Mouse (Mus musculus) limb, embryonic 13.5 days (tissue): ENCODE data around the gene Prr22. TPM values are rescaled to one million over a fixed set of nuclear protein-coding genes. Genes with fewer than 3 reads are reported as not detected.
A peak's percentile ranks its signal among the peaks of the same experiment; 100 is the strongest.

Experiments used
- ATAC-seq: fragments of 200-750 bp; cut with Nextera tagmentation; 2 replicates; pipeline ENCODE4 v1.8.0; 2017; ENCODE audit warnings: low read depth, moderate number of reproducible peaks, moderate TSS enrichment; ENCODE audit not compliant: low FRiP score
- H3K27ac ChIP-seq: fragments of 300-500 bp; sonication (generic); 2 replicates; pipeline ENCODE4 v1.5.1; 2015; ENCODE audit warnings: inconsistent platforms, mild to moderate bottlenecking, moderate library complexity
- H3K27me3 ChIP-seq: fragments of 300-500 bp; sonication (generic); 2 replicates; pipeline ENCODE4 v1.6.1; 2015; ENCODE audit warnings: mild to moderate bottlenecking, inconsistent platforms
- H3K36me3 ChIP-seq: fragments of 300-500 bp; sonication (generic); 2 replicates; pipeline ENCODE4 v1.6.1; 2015; ENCODE audit warnings: inconsistent platforms, mild to moderate bottlenecking, moderate library complexity
- H3K4me1 ChIP-seq: fragments of 300-500 bp; sonication (generic); 2 replicates; pipeline ENCODE4 v1.6.1; 2015; ENCODE audit warnings: inconsistent platforms
- H3K4me2 ChIP-seq: fragments of 300-500 bp; sonication (generic); replicated peaks from 2 replicates; pipeline ENCODE4 v1.6.1; 2015; ENCODE audit warnings: inconsistent platforms, mild to moderate bottlenecking, moderate library complexity
- H3K4me3 ChIP-seq: fragments of 300-500 bp; sonication (generic); 2 replicates; pipeline ENCODE4 v1.5.1; 2015; ENCODE audit warnings: moderate library complexity, mild to moderate bottlenecking, inconsistent platforms
- H3K9ac ChIP-seq: fragments of 300-500 bp; sonication (generic); 2 replicates; pipeline ENCODE4 v1.6.1; 2015; ENCODE audit warnings: mild to moderate bottlenecking, inconsistent platforms
- H3K9me3 ChIP-seq: fragments of 300-500 bp; sonication (generic); 2 replicates; pipeline ENCODE4 v1.6.1; 2016; ENCODE audit warnings: inconsistent platforms
- WGBS: fragments of 180-500 bp; shearing (Covaris S2); methylation state at CpG from one replicate; pipeline ENCODE4 v1.1.7; 2015; 5-methylcytosine and 5-hydroxymethylcytosine counted together
- polyA plus RNA-seq: library from polyadenylated mRNA; unstranded; fragments of >200 nt; fragmentation: Nextera tagmentation; extraction: Ambion mirVana; gene quantifications from 2 replicates; pipeline ENCODE4 v1.2.1, GENCODE M21; 2015

Prr22 gene
- polyA plus RNA-seq, 1 experiment from 2014 or later = 1.5 TPM

GRCm38 (mm10) chr17:56818067-56818636 lies 48.1 kb downstream of the Prr22 start:
- H3K27me3 ChIP-seq = 0 out of 2 replicates have a peak, but pooled peaks cover 4% of the 10 kb centered on the region
- no peak; the same call in 1 of the 2 replicates for ATAC-seq
- peak overlapping the region; percentile 11; the same call in 1 of the 2 replicates for H3K4me2 ChIP-seq
- no peak overlapping the region for H3K9ac ChIP-seq
- WGBS = 26% methylated on average over 11 of the region's 11 CpGs
- no peaks in the 10 kb centered on the region for H3K9me3 ChIP-seq
- H3K27ac ChIP-seq = no peak overlapping the region
- no peaks in the 10 kb centered on the region for H3K36me3 ChIP-seq
- 0 out of 2 replicates have a peak, but pooled peaks cover 4% of the 10 kb centered on the region for H3K4me1 ChIP-seq
- no peak overlapping the region for H3K4me3 ChIP-seq

- H3K27me3 ChIP-seq = no peaks in the 10 kb centered on the region
- 0 out of 2 replicates have a peak, but pooled peaks cover 3% of the 10 kb centered on the region for H3K4me1 ChIP-seq
- no peaks in the 10 kb centered on the region for H3K9me3 ChIP-seq
- no peak overlapping the region for H3K4me2 ChIP-seq
- no peaks in the 10 kb centered on the region for H3K36me3 ChIP-seq
- H3K9ac ChIP-seq = no peak overlapping the region
- no peak overlapping the region for H3K4me3 ChIP-seq
- no peak overlapping the region for H3K27ac ChIP-seq
- no peak for ATAC-seq
- WGBS = 73% methylated on average over 6 of the region's 6 CpGs
Measured at GRCm38 (mm10) chr17:56819032-56819545, 49.0 kb downstream of the Prr22 start.

- H3K9ac ChIP-seq = no peak overlapping the region
- H3K4me3 ChIP-seq = no peak overlapping the region
- no peaks in the 10 kb centered on the region for H3K9me3 ChIP-seq
- WGBS = 75% methylated on average over 8 of the region's 8 CpGs
- H3K27ac ChIP-seq = no peak overlapping the region
- ATAC-seq = no peak
- H3K4me2 ChIP-seq = no peak overlapping the region
- no peaks in the 10 kb centered on the region for H3K4me1 ChIP-seq
- H3K27me3 ChIP-seq = no peaks in the 10 kb centered on the region
- H3K36me3 ChIP-seq = no peaks in the 10 kb centered on the region
Measured at GRCm38 (mm10) chr17:56819694-56820111, 49.7 kb downstream of the Prr22 start.

Other genes starting within 250 kb of the Prr22 start
- 2.5 and 2.6 TPM in 2 replicates for gene Gm20219, start 215.9 kb upstream of the Prr22 start, polyA plus RNA-seq
- 85.2 and 91.4 TPM in 2 replicates for gene Safb2, start 185.7 kb upstream of the Prr22 start, polyA plus RNA-seq
- 113 and 121 TPM in 2 replicates for gene Safb, start 185.4 kb upstream of the Prr22 start, polyA plus RNA-seq
- 226 and 230 TPM in 2 replicates for gene 2410015M20Rik, start 160.5 kb upstream of the Prr22 start, polyA plus RNA-seq
- gene Rpl36, start 156.8 kb upstream of the Prr22 start, polyA plus RNA-seq = 1,714 and 1,755 TPM in 2 replicates
- gene Lonp1, start 143.4 kb upstream of the Prr22 start, polyA plus RNA-seq = 50.7 and 53.2 TPM in 2 replicates
- 0.54 and 0.92 TPM in 2 replicates for gene Catsperd, start 142.1 kb upstream of the Prr22 start, polyA plus RNA-seq
- 102 and 105 TPM in 2 replicates for gene Ranbp3, start 97.0 kb upstream of the Prr22 start, polyA plus RNA-seq
- gene Ndufa11, start 52.5 kb upstream of the Prr22 start, polyA plus RNA-seq = 431 and 434 TPM in 2 replicates
- 20.2 and 21.3 TPM in 2 replicates for gene Vmac, start 52.2 kb upstream of the Prr22 start, polyA plus RNA-seq
- gene Nrtn, start 12.7 kb upstream of the Prr22 start, polyA plus RNA-seq = 14.1 TPM in 2 replicates
- 47.7 and 50.5 TPM in 2 replicates for gene Dus3l, start 5.5 kb upstream of the Prr22 start, polyA plus RNA-seq
- 4.5 and 4.9 TPM in 2 replicates for gene Rfx2, start 60.8 kb downstream of the Prr22 start, polyA plus RNA-seq
- not detected in 2 replicates for gene Acsbg2, start 104.2 kb downstream of the Prr22 start, polyA plus RNA-seq
- 0.29 and 0.47 TPM in 2 replicates for gene 1700061G19Rik, start 105.2 kb downstream of the Prr22 start, polyA plus RNA-seq
- gene Mllt1, start 165.2 kb downstream of the Prr22 start, polyA plus RNA-seq = 63.3 and 74.1 TPM in 2 replicates
- not detected in 2 replicates for gene Acer1, start 211.9 kb downstream of the Prr22 start, polyA plus RNA-seq
- gene Clpp, start 220.1 kb downstream of the Prr22 start, polyA plus RNA-seq = 157 and 163 TPM in 2 replicates
- gene Alkbh7, start 227.1 kb downstream of the Prr22 start, polyA plus RNA-seq = 41.7 and 44.4 TPM in 2 replicates
- not detected in 2 replicates for gene Pspn, start 229.8 kb downstream of the Prr22 start, polyA plus RNA-seq
- 61.0 and 61.5 TPM in 2 replicates for gene Gtf2f1, start 241.0 kb downstream of the Prr22 start, polyA plus RNA-seq
- 0.32 TPM in 1 of 2 replicates, not detected in the other for gene Gm17949, start 241.2 kb downstream of the Prr22 start, polyA plus RNA-seq